Mouse (Mus musculus): ENCODE data around the gene Glt28d2.

Glt28d2 gene

DNA sequence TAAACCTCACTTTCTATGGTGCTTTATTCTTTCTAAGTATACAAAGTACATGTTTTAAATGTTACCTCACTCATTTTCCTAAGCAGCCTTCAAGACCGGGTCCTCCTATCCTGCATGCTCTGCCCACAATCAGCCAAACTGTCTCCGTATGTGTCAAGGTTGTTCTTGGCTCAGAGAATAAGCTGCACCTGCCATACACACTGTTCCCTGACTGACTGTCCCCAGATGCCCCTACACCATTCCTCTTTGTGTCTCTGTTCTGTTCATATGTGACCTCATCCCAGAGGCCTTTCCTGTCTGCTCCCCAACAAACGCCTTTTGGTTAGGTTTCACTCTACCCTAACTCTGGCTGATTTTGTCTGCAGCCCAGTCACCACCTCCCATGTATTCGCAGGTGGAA is 60.0 kb downstream of the Glt28d2 start:
- DNase-seq (ENCODE audit: low read depth, low spot score), result no peak

DNA sequence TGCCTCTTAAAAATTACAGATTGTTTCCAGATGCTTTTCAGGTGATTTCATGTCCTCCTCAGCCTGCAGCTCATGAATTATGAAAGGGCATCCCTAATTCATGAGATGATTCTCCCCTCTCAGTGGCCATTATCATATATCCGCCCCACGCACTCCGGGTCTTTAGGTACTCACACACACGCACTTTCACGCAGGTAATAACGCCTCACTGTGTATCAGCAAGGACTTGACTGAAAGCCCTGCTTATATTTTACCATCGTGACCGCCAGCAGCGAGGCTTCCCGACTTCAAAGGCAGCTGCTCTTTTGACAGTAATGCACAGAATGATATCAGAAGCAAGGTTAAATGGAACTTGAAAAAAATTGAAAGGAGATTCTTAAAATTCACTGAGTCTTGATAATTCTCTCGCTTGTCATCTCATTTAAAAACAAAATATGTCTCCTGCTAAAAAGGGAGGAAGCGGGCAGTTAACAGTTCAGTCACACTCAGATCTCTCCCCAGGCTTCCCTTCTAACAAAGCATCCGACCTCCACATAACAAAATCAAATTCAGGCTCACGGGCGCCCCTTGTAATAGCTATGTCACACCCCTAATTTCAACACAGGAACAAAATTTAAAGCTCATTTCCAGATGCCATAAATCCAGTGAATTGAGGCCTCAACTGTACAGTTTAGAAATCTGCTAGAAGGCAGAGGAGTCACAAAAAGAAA is 66.3 kb downstream of the Glt28d2 start:
- no peak for DNase-seq (ENCODE audit: low read depth, low spot score)
